Mouse (Mus musculus) liver, adult 2 months (tissue): ENCODE measurements at regions not wholly inside any gene's neighbourhood (a gene's known extent, or its start where the extent isn't known, plus 50 kb on each side); places are given as distances from the start of the nearest gene placed in this dataset.

Source experiments
- CTCF ChIP-seq: fragments of 200-500 bp; IDR thresholded peaks from 2 replicates; pipeline ENCODE4 v1.5.1; 2011; ENCODE audit warnings: low read depth, low read length, control low read depth
- POLR2A ChIP-seq: fragments of 200-500 bp; IDR thresholded peaks from 2 replicates; pipeline ENCODE4 v1.6.1; 2011; ENCODE audit warnings: low read length, control low read depth; ENCODE audit not compliant: insufficient read depth; ENCODE audit errors: extremely low read depth

DNA sequence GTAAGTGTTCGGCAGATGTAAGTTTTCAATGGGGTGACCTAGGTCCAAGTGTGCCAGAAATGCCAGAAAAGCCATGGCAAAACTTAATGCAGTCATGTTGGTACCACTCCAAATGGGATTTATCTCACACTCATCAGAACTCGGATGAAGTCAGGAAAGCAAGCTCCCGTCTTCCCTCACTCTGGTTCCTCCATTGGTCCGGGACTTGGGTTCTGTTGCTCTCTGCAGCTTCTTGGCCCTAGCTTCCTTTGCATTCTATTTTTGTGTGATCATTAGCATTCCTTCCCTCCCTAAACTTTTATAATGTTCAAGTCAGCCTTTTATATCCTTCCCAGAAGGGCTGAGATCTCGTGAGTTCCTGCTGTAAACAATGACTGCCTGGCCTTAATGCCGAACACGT, 85.9 kb upstream of the Twist2 start:
- TF ChIP-seq CTCF (no peak), POLR2A (no peak)
